Mouse (Mus musculus) v-Abl transformed pro-B cells (cell line): Measurements from ENCODE around the gene Ppp1r3d.

ENCODE experiments used
- in situ Hi-C, 2 experiments: fragments of 400-800 bp; cut with MboI; formaldehyde crosslinking; loops; one replicate each; pipeline ENCODE4 v1.15.1; 2025; ENCODE audit not compliant: unreplicated experiment in 2 of 2

The Ppp1r3d gene

DNA sequence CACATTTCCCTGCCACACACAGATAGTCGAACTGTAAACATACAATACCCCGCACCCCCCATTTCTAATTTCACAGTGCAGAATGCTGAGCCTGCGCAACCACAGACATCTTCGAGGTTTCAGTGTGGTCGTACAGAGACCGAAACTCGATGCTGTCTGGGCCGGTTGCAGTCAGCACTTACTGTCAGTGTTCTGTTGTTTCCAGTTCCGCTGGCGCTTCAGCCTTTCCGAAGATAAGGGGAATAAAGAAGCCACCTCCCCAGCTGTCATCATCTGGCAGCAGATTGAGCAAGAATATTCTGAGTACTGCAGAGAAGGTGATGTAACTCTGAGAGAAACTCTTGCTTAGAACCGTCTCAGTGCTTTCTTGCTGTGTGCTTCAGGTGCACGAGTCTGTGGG, 2.2 kb upstream of the Ppp1r3d start:
- in situ Hi-C loops = no loop called here

DNA sequence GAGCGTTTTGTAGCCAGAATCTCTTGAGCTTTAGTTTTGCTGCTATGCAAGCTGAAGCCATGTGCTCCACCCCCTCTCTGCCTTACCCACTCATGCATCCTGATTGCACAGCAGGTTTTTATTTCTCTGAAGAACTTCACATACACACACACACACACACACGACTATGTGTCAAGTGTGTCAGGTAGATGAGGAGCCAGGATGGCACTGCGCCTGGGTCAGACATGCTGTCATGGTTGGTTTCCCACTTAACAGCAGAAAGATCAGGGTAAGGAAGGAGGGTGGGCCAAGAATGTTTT, 827 bp upstream of the Ppp1r3d start:
- in situ Hi-C loops = no loop called here

DNA sequence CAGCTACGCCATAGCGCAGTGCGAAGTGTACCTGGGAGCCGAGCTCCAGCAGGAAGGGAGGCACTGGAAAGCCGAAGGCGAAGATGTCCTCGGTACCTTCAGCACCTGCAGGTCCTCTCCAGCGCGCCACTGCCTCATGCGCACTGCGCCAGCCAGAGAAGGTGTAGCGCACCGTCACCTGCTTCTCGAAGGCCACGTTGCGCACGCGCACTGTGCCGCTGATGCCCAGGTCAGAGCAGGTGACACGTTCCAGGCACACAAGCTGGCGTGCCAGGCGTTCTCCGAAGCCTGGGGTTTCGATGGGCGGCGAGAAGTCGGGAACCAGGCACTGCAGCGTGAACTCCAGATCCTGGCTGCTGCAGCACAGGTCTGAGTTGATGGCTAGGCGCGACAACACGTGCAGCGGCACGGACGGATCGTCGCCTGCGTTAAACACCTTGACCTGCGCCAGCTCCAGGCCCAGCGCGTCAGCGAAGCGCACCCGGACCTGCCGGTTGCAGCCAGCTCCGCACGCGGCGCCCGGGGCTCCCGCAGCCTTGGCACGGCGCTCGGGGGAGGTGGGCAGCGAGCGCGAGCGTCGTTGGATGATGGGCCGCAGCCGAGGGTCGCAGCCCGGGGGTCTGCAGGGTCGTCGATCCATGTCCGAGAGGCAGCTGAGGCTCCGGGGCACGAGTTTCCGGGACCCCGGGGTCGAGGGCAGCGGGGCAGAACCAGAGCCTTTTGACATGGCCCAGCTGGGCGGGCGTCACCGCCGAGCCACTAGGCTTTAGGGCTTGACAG, 601 bp downstream of the Ppp1r3d start:
- in situ Hi-C loops = no loop called here

DNA sequence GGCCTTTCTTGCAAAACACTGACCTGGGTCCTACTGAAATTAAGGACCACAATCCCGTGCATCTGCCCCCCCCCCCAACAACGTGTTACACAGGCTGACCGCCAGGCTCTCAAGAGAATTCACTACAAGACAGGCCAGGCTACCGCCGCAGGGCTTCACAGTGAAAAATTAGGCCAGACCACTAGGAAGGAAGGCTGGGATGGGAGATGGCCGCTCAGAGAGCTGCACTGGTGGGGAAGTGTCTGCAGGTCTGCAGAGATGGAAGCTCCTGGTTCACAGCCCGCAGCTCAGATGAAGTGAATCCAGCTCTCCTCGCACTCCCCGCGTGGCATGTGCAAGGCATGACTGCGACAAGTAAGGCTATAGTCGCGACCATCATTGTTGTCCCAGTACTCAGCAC, 1.2 kb downstream of the Ppp1r3d start:
- in situ Hi-C loops = no loop called here

DNA sequence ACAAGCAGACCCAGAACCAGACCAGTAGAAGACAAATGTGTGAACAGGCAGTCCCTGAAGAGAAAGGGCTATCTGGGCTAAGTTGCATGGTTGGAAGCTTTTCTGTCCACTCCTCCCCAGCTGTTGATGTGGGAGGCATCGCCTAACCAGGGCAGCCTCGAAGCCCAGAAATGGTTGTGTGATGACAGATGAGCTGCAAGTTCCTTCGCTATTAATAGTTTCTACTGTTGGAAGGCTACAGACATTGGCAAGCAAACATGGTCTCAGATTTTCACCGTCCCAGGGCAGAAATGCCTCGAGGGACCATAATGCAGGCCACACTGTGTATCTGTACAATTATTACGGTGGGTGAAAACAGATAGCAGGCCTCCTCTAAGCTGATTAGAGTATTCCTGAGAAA, 1.7 kb downstream of the Ppp1r3d start:
- in situ Hi-C loops = no loop called here

DNA sequence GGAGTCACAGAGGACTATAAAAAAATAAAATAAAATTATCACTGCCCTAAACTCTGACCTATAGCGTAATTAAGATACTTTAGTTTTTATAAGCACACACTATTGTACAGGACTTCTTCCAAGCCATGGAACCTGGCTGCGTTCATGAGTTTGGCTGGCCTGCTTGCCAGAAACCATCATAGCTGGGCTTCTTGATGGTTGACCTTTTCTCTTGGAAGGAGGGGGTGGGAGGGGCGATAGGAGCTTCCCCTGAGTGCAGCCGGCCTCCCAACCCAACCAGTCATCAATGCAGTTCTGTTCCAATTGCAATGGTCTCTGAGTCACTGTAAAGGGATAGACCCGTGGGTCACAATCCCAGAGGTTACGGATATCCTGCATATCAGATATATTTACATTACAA, 4.0 kb downstream of the Ppp1r3d start:
- in situ Hi-C loops = no loop called here

DNA sequence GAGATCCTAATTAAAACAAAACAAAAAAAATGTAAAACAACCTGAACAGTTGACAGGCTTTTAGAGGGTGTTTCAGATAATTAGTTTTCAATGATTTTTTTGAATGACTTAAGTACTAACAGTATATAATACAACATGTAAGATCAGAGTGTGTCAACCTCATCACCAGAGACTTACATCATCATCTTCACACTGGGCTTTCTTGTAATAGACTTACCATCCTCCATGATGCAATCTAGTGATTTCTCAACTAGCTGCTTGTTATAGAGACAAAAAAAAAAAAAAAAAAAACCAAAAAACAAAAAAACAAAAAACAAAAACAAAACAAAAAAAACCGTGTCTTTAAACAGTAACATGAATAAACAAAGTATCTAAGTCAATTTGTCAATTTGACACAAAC, 5.2 kb downstream of the Ppp1r3d start:
- in situ Hi-C loops = no loop called here

DNA sequence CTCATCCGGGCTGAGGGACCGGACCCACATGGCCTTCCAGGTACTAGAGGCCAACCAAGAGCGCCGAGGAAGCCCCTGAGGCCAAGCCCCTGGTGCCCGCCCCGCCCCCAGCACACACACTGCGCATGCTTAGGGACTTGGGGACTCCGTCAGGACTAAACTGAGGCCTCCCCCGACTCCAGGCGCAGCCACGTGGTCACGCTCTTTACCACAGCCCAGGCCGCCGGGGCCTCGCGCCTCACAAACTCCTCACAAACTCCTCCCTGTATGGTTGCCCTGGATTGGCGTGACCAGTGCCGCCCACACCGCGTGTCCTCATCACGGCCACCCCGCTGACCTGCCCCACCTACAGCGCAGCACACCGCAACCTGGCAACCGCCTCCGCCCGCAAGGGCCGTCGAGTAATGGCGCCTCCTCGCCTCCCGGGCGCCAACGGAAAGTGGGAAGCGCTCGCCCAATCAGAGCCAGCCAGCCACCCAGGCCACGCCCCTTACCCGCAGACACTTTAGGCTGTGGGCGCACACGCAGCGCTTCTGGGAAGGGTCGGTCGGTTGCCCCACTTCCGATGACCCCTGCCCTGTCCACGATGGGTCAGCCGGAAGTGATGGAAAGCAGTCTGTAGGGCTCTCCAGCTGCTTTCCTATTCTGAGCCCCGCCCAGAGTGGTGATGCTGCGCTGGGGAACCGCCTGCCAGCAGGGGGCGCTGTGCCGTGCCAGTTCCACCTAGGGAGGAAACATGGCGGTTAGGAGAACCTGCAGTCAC, 7.0 kb downstream of the Ppp1r3d start, which contains the start of gene Sycp2:
Gene Sycp2, minus strand, starts transcription at position 633 of the 763 bp plus-strand sequence.
- in situ Hi-C loops = no loop called here
